Mouse (Mus musculus) WW6 (cell line): ENCODE results near the gene Ppfia3.
"Not testable (repeated sequence)": the region's sequence is repeated elsewhere in the genome, so short reads cannot be mapped to it uniquely, and the experiment has no call there.

Source experiments
- DNase-seq: peaks from one replicate; pipeline ENCODE4 v3.0.0-alpha.2; 2013; ENCODE audit warnings: low read depth, low spot score

Gene Ppfia3

GRCm38 (mm10) chr7:45395129-45395541 is 28.3 kb upstream of the Ppfia3 start:
- peak; percentile 65 for DNase-seq

- DNase-seq = no peak
Measured at GRCm38 (mm10) chr7:45386077-45386476, 19.3 kb upstream of the Ppfia3 start.

GRCm38 (mm10) chr7:45376057-45376456 is 9.2 kb upstream of the Ppfia3 start:
- DNase-seq = no peak

GRCm38 (mm10) chr7:45374620-45375019 is 7.8 kb upstream of the Ppfia3 start:
- no peak for DNase-seq

GRCm38 (mm10) chr7:45372371-45372770 is 5.6 kb upstream of the Ppfia3 start:
- no peak for DNase-seq

- DNase-seq = peak; percentile 86
Measured at GRCm38 (mm10) chr7:45370475-45371311, 3.9 kb upstream of the Ppfia3 start, which contains the start of gene Lin7b. TSS of gene Lin7b (minus strand) at chr7:45370583.

- no peak for DNase-seq
Measured at GRCm38 (mm10) chr7:45369836-45370474, 3.1 kb upstream of the Ppfia3 start.

GRCm38 (mm10) chr7:45369022-45369745 is 2.4 kb upstream of the Ppfia3 start:
- no peak for DNase-seq

- no peak for DNase-seq
Measured at GRCm38 (mm10) chr7:45368178-45368577, 1.4 kb upstream of the Ppfia3 start.

- peak; percentile 90 for DNase-seq
Measured at GRCm38 (mm10) chr7:45367020-45367880, 431 bp upstream of the Ppfia3 start.

- no peak for DNase-seq
Measured at GRCm38 (mm10) chr7:45365742-45366651, 822 bp downstream of the Ppfia3 start.

GRCm38 (mm10) chr7:45363983-45364382 is 2.8 kb downstream of the Ppfia3 start:
- DNase-seq = no peak

- DNase-seq = no peak
Measured at GRCm38 (mm10) chr7:45362801-45363200, 4.0 kb downstream of the Ppfia3 start.

- DNase-seq = peak; percentile 99
Measured at GRCm38 (mm10) chr7:45361243-45361804, 5.5 kb downstream of the Ppfia3 start.

- DNase-seq = no peak
Measured at GRCm38 (mm10) chr7:45360404-45361125, 6.3 kb downstream of the Ppfia3 start.

- not testable (repeated sequence) for DNase-seq
Measured at GRCm38 (mm10) chr7:45359081-45359480, 7.7 kb downstream of the Ppfia3 start.

GRCm38 (mm10) chr7:45356087-45356486 is 10.7 kb downstream of the Ppfia3 start:
- no peak for DNase-seq

GRCm38 (mm10) chr7:45355318-45356020 is 11.3 kb downstream of the Ppfia3 start:
- no peak for DNase-seq

GRCm38 (mm10) chr7:45353041-45353440 is 13.8 kb downstream of the Ppfia3 start:
- DNase-seq = no peak
